Mouse (Mus musculus): ENCODE measurements around the gene Rtp4. TPM values are rescaled to one million over a fixed set of nuclear protein-coding genes. Genes with fewer than 3 reads are reported as not detected.

Gene Rtp4
- polyA plus RNA-seq, 1 experiment from 2014 or later: 6.2 TPM

DNA sequence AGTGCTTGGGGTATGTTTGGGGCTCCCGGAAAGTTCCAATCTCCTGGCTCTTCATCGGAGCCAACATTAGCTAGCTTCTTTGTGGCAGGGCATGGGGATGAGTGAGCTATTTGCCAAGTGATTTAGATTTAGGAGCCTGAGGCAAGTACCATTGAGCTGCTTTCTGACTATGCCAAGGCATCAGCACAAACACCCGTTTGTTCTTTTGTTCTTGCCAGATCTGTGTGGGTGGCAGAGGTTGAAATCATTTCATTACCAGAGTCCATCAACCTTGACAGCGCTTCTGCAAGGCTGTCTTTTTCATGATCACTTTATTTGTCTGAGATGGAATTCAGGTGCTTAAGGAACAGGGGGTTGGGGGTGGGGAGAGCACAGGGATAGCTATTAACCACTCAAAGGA, 104.1 kb downstream of the Rtp4 start:
- no peaks in the 10 kb centered on the region for H3K9me3 ChIP-seq (ENCODE audit: control insufficient read depth, low read length)
- H3K27me3 ChIP-seq (replicated peaks; ENCODE audit: control insufficient read depth, insufficient read depth, low read length): no peaks in the 10 kb centered on the region
- no peak overlapping the region for H3K4me3 ChIP-seq (ENCODE audit: low read depth, low read length)
- no peak overlapping the region for H3K27ac ChIP-seq (ENCODE audit: low read depth)
- H3K36me3 ChIP-seq (ENCODE audit: control insufficient read depth, insufficient read depth, low read length): no peaks in the 10 kb centered on the region
- H3K4me2 ChIP-seq (ENCODE audit: low read length): no peak overlapping the region
- ATAC-seq (replicated peaks; ENCODE audit: low FRiP score, low TSS enrichment, low read depth): no peak
- WGBS: 51% methylated on average over 4 of the region's 4 CpGs
- no peak for DNase-seq (ENCODE audit: low spot score)
- no peaks in the 10 kb centered on the region for H3K4me1 ChIP-seq (replicated peaks; ENCODE audit: control insufficient read depth, insufficient read depth, low read length)
- H3K9ac ChIP-seq (ENCODE audit: low read length): no peak overlapping the region

GRCm38 (mm10) chr16:23631531-23631930, 111.4 kb downstream of the Rtp4 start:
- WGBS: 70% methylated on average over 2 of the region's 2 CpGs
- H3K27me3 ChIP-seq (replicated peaks; ENCODE audit: control insufficient read depth, insufficient read depth, low read length): no peaks in the 10 kb centered on the region

GRCm38 (mm10) chr16:23632681-23633080, 112.6 kb downstream of the Rtp4 start:
- WGBS: 81% methylated on average over 2 of the region's 2 CpGs
- no peaks in the 10 kb centered on the region for H3K27me3 ChIP-seq (replicated peaks; ENCODE audit: control insufficient read depth, insufficient read depth, low read length)
- DNase-seq (ENCODE audit: low spot score): no peak
- H3K27ac ChIP-seq (ENCODE audit: low read depth): no peak overlapping the region
- no peaks in the 10 kb centered on the region for H3K36me3 ChIP-seq (ENCODE audit: control insufficient read depth, insufficient read depth, low read length)
- no peak overlapping the region for H3K9ac ChIP-seq (ENCODE audit: low read length)
- H3K4me1 ChIP-seq (replicated peaks; ENCODE audit: control insufficient read depth, insufficient read depth, low read length): no peaks in the 10 kb centered on the region
- H3K4me2 ChIP-seq (ENCODE audit: low read length): no peak overlapping the region
- no peak overlapping the region for H3K4me3 ChIP-seq (ENCODE audit: low read depth, low read length)
- ATAC-seq (replicated peaks; ENCODE audit: low FRiP score, low TSS enrichment, low read depth): no peak
- H3K9me3 ChIP-seq (ENCODE audit: control insufficient read depth, low read length): no peaks in the 10 kb centered on the region

More at GRCm38 (mm10) chr16:23631531-23631930, 111.4 kb downstream of the Rtp4 start:
- Histone ChIP-seq H3K9ac (ENCODE audit: low read length) (no peak overlapping the region), H3K4me1 (replicated peaks; ENCODE audit: control insufficient read depth, insufficient read depth, low read length) (no peaks in the 10 kb centered on the region), H3K36me3 (ENCODE audit: control insufficient read depth, insufficient read depth, low read length) (no peaks in the 10 kb centered on the region), H3K4me2 (ENCODE audit: low read length) (no peak overlapping the region), H3K27ac (ENCODE audit: low read depth) (no peak overlapping the region), H3K9me3 (ENCODE audit: control insufficient read depth, low read length) (no peaks in the 10 kb centered on the region), H3K4me3 (ENCODE audit: low read depth, low read length) (no peak overlapping the region)
- DNase-seq (ENCODE audit: low spot score) (no peak), ATAC-seq (replicated peaks; ENCODE audit: low FRiP score, low TSS enrichment, low read depth) (no peak)

DNA sequence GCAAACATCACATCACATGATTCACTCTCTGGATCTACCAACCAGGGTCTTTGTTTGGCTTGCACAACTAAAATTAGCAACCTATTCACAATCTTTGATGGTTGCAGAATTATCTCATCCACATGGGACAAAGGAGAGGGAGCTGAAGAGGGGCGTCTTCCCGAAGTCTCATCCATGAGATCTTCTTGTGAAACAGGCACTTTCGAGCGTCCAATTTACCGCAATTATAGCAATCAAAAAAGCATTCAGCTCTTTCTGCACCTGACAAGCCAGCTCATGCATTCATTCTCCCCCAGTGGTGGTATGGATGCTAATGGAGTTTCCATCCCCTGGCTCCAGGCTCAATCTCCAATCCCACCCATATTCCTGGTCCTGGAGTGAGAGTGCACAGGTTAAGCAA, 132.9 kb downstream of the Rtp4 start:
- ATAC-seq (replicated peaks; ENCODE audit: low FRiP score, low TSS enrichment, low read depth) (no peak), DNase-seq (ENCODE audit: low spot score) (no peak)
- Histone ChIP-seq H3K27ac (ENCODE audit: low read depth) (no peak overlapping the region), H3K4me2 (ENCODE audit: low read length) (no peak overlapping the region), H3K36me3 (ENCODE audit: control insufficient read depth, insufficient read depth, low read length) (no peaks in the 10 kb centered on the region), H3K9ac (ENCODE audit: low read length) (no peak overlapping the region), H3K27me3 (replicated peaks; ENCODE audit: control insufficient read depth, insufficient read depth, low read length) (no peaks in the 10 kb centered on the region), H3K9me3 (ENCODE audit: control insufficient read depth, low read length) (no peaks in the 10 kb centered on the region), H3K4me3 (ENCODE audit: low read depth, low read length) (no peak overlapping the region), H3K4me1 (replicated peaks; ENCODE audit: control insufficient read depth, insufficient read depth, low read length) (no peaks in the 10 kb centered on the region)
- WGBS: 91% methylated on average over 5 of the region's 5 CpGs

DNA sequence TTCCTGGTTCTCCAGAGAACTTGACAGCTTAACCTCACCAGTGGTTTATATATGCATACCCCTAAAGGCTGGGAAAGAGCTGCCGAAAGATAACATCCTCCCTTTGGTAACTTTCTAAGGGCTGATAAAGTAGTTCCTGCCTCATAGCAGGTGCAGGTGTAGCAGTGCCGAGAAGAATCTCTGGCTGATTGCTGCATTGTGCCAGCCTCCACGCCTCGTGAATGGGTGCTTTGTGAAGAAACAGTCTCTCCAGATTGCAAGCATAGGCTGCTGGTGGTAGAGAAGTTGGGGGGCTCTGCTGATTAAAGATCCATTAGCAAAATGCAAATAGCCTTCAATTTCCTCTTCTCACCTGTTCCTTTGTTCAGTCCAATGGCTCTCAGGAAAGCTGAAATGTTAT, 133.4 kb downstream of the Rtp4 start:
- no peaks in the 10 kb centered on the region for H3K27me3 ChIP-seq (replicated peaks; ENCODE audit: control insufficient read depth, insufficient read depth, low read length)
- 75% methylated on average over 4 of the region's 4 CpGs for WGBS
- DNase-seq (ENCODE audit: low spot score): no peak

DNA sequence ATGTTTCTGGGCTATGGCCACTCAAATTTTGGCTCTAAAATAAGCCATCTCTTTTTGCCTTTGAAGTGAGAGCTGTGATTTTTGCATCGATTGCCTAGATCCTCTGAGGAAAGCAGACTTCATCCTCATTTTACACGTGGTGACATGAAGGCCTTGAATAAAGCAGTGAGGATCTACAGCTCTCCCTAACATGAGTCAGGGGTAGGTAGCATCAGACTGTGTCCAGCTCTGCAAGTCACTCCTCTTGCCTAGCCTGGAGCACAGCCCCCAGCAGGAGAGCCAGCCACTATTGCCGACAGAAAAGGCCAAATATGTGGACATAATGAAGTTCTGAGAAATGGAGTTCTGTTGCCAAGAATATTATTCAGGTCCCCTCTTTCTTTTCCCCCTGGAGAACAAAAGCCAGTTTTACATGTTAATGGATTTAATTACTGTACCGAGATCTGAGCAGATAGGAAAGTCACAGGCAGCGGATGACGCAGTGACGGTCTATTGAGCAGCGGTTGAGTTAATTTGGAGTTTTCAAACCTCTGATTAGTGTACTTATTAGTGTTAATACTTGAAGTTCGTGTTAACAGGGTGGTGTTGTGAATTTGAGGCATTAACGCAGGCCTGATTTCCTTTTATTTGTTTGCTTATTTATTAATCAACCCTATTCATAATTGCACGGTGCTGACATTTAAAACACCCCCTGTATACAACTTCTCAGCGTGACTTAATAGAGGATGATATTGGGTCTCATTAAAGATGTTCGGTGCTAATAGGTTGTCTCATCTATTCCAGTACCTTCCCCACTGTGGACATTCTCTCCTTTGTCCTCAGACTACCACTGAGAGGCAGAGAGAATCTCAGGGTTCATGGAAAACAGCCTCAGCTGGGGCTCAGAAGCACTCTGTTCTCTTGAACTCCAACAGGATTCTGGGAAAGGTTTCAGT, 139.8 kb downstream of the Rtp4 start:
- Histone ChIP-seq H3K27me3 (replicated peaks; ENCODE audit: control insufficient read depth, insufficient read depth, low read length) (no peaks in the 10 kb centered on the region), H3K9ac (ENCODE audit: low read length) (no peak overlapping the region), H3K4me2 (ENCODE audit: low read length) (no peak overlapping the region), H3K4me1 (replicated peaks; ENCODE audit: control insufficient read depth, insufficient read depth, low read length) (no peaks in the 10 kb centered on the region), H3K36me3 (ENCODE audit: control insufficient read depth, insufficient read depth, low read length) (no peaks in the 10 kb centered on the region), H3K9me3 (ENCODE audit: control insufficient read depth, low read length) (no peaks in the 10 kb centered on the region), H3K27ac (ENCODE audit: low read depth) (no peak overlapping the region), H3K4me3 (ENCODE audit: low read depth, low read length) (no peak overlapping the region)
- no peak for ATAC-seq (replicated peaks; ENCODE audit: low FRiP score, low TSS enrichment, low read depth)
- 81% methylated on average over 13 of the region's 13 CpGs for WGBS
- DNase-seq (ENCODE audit: low spot score): no peak

More for the DNA sequence above, 133.4 kb downstream of the Rtp4 start:
- no peaks in the 10 kb centered on the region for H3K36me3 ChIP-seq (ENCODE audit: control insufficient read depth, insufficient read depth, low read length)
- H3K4me1 ChIP-seq (replicated peaks; ENCODE audit: control insufficient read depth, insufficient read depth, low read length): no peaks in the 10 kb centered on the region
- H3K27ac ChIP-seq (ENCODE audit: low read depth): no peak overlapping the region
- no peak for ATAC-seq (replicated peaks; ENCODE audit: low FRiP score, low TSS enrichment, low read depth)
- no peak overlapping the region for H3K9ac ChIP-seq (ENCODE audit: low read length)
- no peaks in the 10 kb centered on the region for H3K9me3 ChIP-seq (ENCODE audit: control insufficient read depth, low read length)
- H3K4me2 ChIP-seq (ENCODE audit: low read length): no peak overlapping the region
- H3K4me3 ChIP-seq (ENCODE audit: low read depth, low read length): no peak overlapping the region

Other genes with a start within 250 kb of the Rtp4 start
- not detected in 2 replicates for gene Rtp1, start 91.2 kb upstream of the Rtp4 start, polyA plus RNA-seq (2014; fragmentation: Nextera tagmentation; extraction: Ambion mirVana)
- gene Masp1, start 524 bp downstream of the Rtp4 start, polyA plus RNA-seq (2014; fragmentation: Nextera tagmentation; extraction: Ambion mirVana): 6.0 and 6.4 TPM in 2 replicates